ENCODE assay signal across 5 mouse cellular contexts in genomic region chr10:13844864-13845263, GRCm38 (mm10).
"Had no signal": no experiment of that assay in that cellular context is flagged by ENCODE, and none has a peak within 500 bp of the region (broad histone marks: within the 10 kb centered on the region; RNA-seq: fewer than 3 reads in every experiment).

No protein-coding gene starts in this region.

- DNase-seq: kidney, adult 2 months; kidney, postnatal 14 days; lung, adult 18-20 months; spleen, adult 18-20 months; thymus, postnatal 36 days had no signal
